Comparison of ENCODE assay signal across 8 mouse cellular contexts in the genomic region with DNA sequence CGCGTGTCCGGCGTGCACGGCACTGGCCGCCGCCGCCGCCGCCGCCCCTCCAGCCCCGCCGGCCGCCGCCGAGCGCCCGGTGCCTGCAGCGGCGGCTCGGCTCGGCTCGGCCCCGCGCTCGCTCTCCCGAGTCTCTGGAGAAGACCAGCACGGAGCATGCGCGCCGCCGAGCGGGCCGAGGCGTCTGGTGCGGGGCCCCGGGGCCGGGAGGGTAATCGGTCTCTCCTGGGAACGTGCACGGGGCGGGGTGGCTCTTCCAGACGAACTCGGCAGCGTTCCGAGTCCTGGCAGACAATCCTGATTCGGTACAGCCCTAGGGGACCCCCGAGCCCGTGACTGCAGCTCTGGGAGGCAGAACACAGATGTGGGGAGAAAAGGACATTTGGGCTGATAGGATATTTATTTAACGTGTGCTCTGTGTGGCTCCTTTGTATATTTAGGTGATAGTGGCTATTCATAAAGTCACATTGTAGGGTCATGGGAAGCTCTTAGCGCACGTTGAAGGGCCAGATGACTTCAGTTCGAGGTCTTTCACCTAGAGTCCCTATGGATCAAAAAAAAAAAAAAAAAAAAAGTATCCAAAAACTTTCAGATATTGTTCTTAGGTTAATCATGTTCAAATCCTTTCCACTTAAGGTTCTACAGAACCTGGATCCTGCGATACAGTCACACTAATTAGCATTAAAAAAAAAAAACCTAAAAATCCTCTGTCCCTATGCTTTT. TPM values are rescaled to one million over a fixed set of nuclear protein-coding genes. Genes with fewer than 3 reads are reported as not detected.
A peak's percentile ranks its signal among the peaks of the same experiment; 100 is the strongest.
DNase-seq lines count a peak whose midpoint lies in the region; ATAC-seq and TF ChIP-seq lines count a peak whose summit lies in the region.

No protein-coding gene starts in this region.

- intact Hi-C loops in left cerebral cortex, postnatal 14 days (cut with DNase I), result loop anchor here (5.0 kb wide), 1 partner anchor 310 kb away; a partner anchor contains a TSS

- DNase-seq in adrenal gland, adult (ENCODE audit: inconsistent age in 2 of 2, low spot score in 1 of 2), result peak; percentile 91 to 95
- DNase-seq in gastrocnemius, adult 8-10 months (ENCODE audit: low spot score in 2 of 2), result peak; percentile 74 to 88
- peak; percentile 80 for DNase-seq in induced T-regulatory cell, adult 2 months (ENCODE audit: low read depth)
- peak; percentile 50 to 81 for DNase-seq in left cerebral cortex, postnatal 14 days (ENCODE audit: low spot score in 2 of 2)
- peak; percentile 78 for DNase-seq in right cerebral cortex, postnatal 25 days
- peak; percentile 77 to 84 for DNase-seq in urinary bladder, postnatal 4 days (ENCODE audit: low spot score in 2 of 2)

- peak overlapping the region; percentile 66 for H3K27ac ChIP-seq in cortical plate, adult 2 months (ENCODE audit: insufficient read depth, low read length)

- TF ChIP-seq CTCF in cortical plate, adult 2 months (IDR thresholded peaks at IDR 0.05; ENCODE audit: extremely low read depth, insufficient read depth, low read length), result no peak

- H3K4me3 ChIP-seq in cortical plate, adult 2 months (ENCODE audit: insufficient read depth, low read length), result peak overlapping the region; percentile 69

- TF ChIP-seq POLR2A in cortical plate, adult 2 months (IDR thresholded peaks at IDR 0.05; ENCODE audit: extremely low read depth, insufficient read depth, low read length), result no peak

- peaks cover 4% of the 10 kb centered on the region for H3K4me1 ChIP-seq in cortical plate, adult 2 months (ENCODE audit: control insufficient read depth, insufficient read depth, low read length)

- peak; percentile 56 for ATAC-seq in megakaryocyte-erythroid progenitor cell, adult 5-6 weeks (replicated peaks; ENCODE audit: low FRiP score, low TSS enrichment, poor library complexity, severe bottlenecking)

RNA-seq across cellular contexts. Expression of a gene that starts 0.6 kb away (rescaled TPM):
- polyA plus RNA-seq in cortical plate, adult 2 months (2012; rRNA removed), result 32.1 and 35.0 TPM in 2 replicates
- 10 to 100 TPM; 53.2 to 59.9 (median 55.7) TPM for total RNA-seq in gastrocnemius, adult 8-10 months (2022)
- 10 to 100 TPM; 31.5 to 34.3 TPM for total RNA-seq in left cerebral cortex, postnatal 14 days (2021)
- 64.5 and 74.0 TPM in 2 replicates for total RNA-seq in megakaryocyte-erythroid progenitor cell, adult 5-6 weeks (2014; fragmentation: Nextera tagmentation)
- total RNA-seq in megakaryocyte-erythroid progenitor cell, adult 5-6 weeks (2017), result 30.2 and 36.3 TPM in 2 replicates

RNA-seq across cellular contexts. Expression of a gene that starts 42.4 kb away (rescaled TPM):
- 11.8 and 12.3 TPM in 2 replicates for polyA plus RNA-seq in cortical plate, adult 2 months (2012; rRNA removed)
- total RNA-seq in gastrocnemius, adult 8-10 months (2022), result 10 to 100 TPM; 41.3 to 48.5 (median 45.1) TPM
- 10 to 100 TPM; 13.3 to 14.3 TPM for total RNA-seq in left cerebral cortex, postnatal 14 days (2021)
- 25.7 and 36.9 TPM in 2 replicates for total RNA-seq in megakaryocyte-erythroid progenitor cell, adult 5-6 weeks (2014; fragmentation: Nextera tagmentation)
- total RNA-seq in megakaryocyte-erythroid progenitor cell, adult 5-6 weeks (2017), result 27.9 and 54.3 TPM in 2 replicates

RNA-seq across cellular contexts. Expression of a gene that starts 42.5 kb away (rescaled TPM):
- polyA plus RNA-seq in cortical plate, adult 2 months (2012; rRNA removed), result 30.2 and 34.9 TPM in 2 replicates
- 10 to 100 TPM; 16.3 to 19.1 (median 17.1) TPM for total RNA-seq in gastrocnemius, adult 8-10 months (2022)
- total RNA-seq in left cerebral cortex, postnatal 14 days (2021), result 10 to 100 TPM; 25.4 to 34.8 TPM
- total RNA-seq in megakaryocyte-erythroid progenitor cell, adult 5-6 weeks (2014; fragmentation: Nextera tagmentation), result 35.6 and 62.7 TPM in 2 replicates
- 10.6 and 13.0 TPM in 2 replicates for total RNA-seq in megakaryocyte-erythroid progenitor cell, adult 5-6 weeks (2017)

Comparison
In these comparisons a context has a peak if more than half of its experiments do, and no peak if none do; other contexts are left out.
1. Peak in every context shown above with its lines: DNase-seq, ATAC-seq, H3K4me3 ChIP-seq and H3K27ac ChIP-seq.